Mouse (Mus musculus) duodenum, adult 2 months (tissue): ENCODE results near the gene Ang. TPM values are rescaled to one million over a fixed set of nuclear protein-coding genes. Genes with fewer than 3 reads are reported as not detected.

ENCODE experiments used
- polyA plus RNA-seq: library from polyadenylated mRNA; depleted of rRNA; stranded (reverse); fragments of >200 nt; gene quantifications from 2 replicates; pipeline ENCODE4 v1.2.3, GENCODE M21; 2012; ENCODE audit warnings: low replicate concordance; rRNA removed

Ang gene
- polyA plus RNA-seq, result 18.9 and 27.3 TPM in 2 replicates

DNA sequence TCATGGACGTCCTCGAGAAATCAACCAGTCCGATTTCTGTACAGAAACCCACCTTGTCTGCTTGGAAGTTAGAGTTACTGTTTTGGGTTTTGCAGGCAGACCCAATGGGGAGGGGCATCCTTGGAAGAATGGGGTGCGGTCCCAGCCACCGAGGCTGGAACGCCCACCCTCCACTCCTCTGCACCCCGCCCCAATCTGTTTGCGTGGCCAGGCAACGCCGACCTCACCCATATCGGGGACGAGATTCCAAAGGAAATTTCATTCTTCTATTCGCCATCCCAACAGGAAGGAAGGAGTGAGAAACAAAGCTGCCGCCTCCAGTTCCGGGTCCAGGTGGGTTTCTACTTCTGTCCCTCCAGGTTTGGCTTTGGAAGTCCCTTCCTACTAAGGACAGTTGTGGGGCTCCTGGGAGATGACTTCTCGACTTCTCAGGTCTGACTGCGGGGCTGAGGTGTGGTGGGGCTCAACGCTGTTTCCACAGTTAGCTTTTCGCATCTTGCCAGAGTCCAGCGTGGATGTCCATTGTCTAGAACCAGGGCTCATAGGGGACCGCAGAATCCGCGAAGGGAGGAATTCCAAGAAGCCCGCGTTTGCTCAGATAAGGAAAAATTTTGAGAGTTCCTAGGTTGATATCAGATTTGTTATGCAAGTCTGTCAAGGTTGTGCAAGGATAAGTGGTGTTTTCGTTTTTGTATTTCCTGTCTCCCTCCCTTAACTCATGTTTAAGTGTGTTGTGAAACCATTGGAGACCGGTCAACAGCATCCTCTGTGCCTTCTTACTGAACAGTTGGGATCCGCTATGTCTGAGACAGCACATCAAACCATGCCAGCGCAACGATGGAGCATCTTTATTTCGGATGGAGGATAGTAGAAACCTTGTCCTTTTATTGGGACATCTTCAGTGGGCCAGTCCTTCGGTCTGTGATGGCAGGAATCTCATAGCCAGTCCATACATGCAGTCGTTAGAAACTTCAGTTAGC, at the start of gene Ang, which contains the start of gene Rnase4:
Ang (plus strand) TSS at position 230 of the 980 bp plus-strand sequence.
Rnase4 (plus strand) TSS at position 157 of the 980 bp plus-strand sequence.

DNA sequence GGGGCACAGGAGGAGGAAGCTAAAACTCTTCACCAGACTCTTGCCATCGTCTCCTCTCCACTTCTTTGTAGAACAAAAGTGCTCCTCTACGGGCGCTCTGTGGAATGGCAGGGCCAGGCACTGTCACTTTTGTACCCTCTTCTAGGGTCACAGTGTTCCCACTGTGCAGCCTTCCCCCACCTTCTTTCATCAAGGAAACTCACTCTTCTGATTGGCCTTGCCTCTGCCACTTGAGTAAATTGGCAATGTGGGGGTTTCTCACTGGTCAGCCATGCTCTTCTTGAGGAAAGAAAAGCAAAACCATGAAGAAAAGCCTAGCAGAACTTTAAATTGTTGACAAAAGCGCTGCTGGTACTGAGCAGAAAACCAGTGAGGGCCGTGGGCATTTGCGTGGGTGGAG, 49.2 kb upstream of the Ang start, which contains the start of gene Rnase9:
Rnase9 (minus strand) TSS at position 101 of the 400 bp plus-strand sequence.

DNA sequence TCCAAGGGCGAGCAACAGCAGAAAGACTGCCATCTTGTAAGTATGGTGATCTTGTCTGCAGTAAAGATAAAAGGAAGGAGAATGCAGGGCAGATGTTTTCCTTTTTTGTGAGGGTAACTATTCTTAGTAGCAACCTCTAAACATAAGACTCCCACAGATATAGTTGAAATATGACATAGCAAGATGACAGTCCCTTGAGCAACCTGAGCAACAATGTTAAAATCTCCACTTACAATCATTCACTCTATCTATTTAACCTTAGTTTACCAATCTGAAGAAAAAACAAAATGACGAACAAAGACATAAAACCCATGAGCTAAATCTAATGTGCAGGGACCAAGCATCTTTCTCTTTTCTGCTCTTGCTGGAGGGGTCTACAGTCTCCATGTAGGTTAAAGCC, 40.9 kb upstream of the Ang start, which contains the start of gene Rnase11:
Rnase11 (minus strand) TSS at position 101 of the 400 bp plus-strand sequence.

DNA sequence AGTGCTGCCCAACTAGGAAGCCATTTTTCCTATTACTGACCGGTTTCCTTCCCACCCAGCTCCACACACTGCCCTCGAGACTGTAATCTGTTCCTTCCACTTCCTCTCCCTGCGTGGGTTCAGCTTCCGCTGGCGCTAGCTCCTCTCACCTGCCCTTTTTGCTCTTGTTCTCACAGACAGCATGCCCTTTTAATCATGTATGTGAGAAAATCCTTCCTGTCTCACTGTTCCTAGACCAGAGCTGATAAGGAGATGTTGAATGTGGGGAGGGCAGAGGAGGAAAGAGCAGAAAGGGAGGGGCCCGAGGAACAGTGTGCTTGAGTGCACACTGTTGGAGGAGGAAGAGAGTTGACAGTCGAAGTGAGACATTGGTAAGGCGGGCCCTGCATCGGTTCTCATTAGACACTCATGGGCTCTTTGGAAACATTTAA, 33.5 kb upstream of the Ang start, which contains the start of gene Rnase12:
Rnase12 (minus strand) TSS at position 261 of the 431 bp plus-strand sequence.

DNA sequence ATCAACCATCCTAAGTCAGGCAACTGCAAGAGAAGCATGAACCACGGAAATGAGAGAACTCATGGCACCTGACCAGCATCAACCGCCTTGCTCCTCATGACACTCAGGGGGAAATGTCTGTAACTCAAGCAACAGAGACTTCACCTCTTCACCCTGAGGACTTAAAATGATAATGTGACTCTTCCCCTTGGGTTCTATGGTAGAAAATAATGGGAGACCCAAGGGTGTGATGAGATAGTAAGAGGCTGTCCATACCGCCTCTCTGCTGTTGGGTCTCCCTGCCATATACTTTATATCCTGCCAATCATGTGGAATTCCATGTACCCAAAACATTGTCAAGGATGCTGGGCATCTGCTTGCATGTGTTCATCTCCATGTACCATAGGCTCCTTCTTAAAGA, 16.6 kb upstream of the Ang start, which contains the start of gene Olfr750:
Olfr750 (minus strand) TSS at position 101 of the 400 bp plus-strand sequence.

DNA sequence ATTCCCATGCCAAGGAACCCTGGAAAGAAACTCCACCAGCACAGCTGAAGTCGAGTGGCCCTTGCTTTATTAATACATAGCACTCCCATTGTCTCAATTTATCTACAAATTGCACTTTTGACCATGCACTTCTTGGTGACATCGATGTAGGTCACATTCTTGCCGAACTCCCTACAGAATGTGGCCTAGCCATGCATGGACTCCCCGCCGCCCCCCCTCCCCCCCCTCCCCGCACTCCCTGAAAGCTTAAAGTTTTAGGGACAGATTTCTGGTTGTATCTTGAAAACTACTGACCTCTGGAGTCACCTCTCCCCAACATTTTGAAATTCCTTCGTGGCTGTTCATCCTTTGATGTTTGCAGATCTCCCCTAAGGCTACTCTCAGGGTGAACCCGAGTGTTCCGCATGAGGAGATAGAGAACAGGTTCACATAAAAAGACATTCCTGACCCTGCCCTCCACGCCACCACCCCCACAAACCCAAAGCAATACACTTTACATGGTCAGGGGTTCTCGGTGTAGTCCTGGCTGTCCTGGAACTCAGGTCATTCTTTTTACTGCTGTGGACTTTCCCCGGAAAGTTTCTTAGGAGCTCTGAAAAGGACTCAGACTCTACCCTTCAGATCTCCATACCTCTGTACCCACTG, 23.1 kb downstream of the Ang start, which contains the start of gene Eddm3b:
Eddm3b (plus strand) TSS at position 511 of the 645 bp plus-strand sequence.

DNA sequence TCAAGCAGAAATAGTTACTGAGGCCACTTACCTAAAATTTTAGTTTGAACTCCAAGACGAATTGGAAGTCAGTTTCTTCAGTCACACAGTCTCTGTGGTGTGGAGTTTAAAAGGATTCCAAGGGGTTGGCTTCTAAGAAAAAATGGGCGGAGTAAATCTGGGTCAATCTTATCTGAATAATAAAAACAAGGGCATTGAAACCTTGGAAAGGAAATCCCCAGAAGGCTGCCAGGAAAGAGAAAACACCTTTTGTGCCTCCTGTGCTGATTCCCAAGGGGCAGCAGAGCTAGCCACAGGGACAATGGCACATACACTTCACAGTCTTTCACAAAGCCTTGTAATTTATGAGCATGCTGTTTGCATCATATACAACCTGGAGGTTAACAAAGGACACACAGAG, 55.7 kb downstream of the Ang start, which contains the start of gene Rnase1:
Rnase1 (minus strand) TSS at position 101 of the 400 bp plus-strand sequence.

Other genes with a start within 250 kb of the Ang start
- 47.0 and 78.2 TPM in 2 replicates for gene Tep1, start 220.6 kb upstream of the Ang start, polyA plus RNA-seq
- 1.1 and 1.4 TPM in 2 replicates for gene Klhl33, start 193.6 kb upstream of the Ang start, polyA plus RNA-seq
- 59.8 and 114 TPM in 2 replicates for gene Osgep, start 166.3 kb upstream of the Ang start, polyA plus RNA-seq
- 9.8 and 11.7 TPM in 2 replicates for gene Apex1, start 166.2 kb upstream of the Ang start, polyA plus RNA-seq
- gene Pip4p1, start 160.3 kb upstream of the Ang start, polyA plus RNA-seq, result 51.5 and 99.7 TPM in 2 replicates
- gene Pnp, start 160.1 kb upstream of the Ang start, polyA plus RNA-seq, result 36.3 and 64.3 TPM in 2 replicates
- 8.9 TPM in 1 of 2 replicates, not detected in the other for gene Gm49342, start 146.6 kb upstream of the Ang start, polyA plus RNA-seq
- gene Pnp2, start 135.2 kb upstream of the Ang start, polyA plus RNA-seq, result 22.4 and 57.7 TPM in 2 replicates
- not detected in 2 replicates for gene Rnase10, start 83.4 kb upstream of the Ang start, polyA plus RNA-seq
- not detected in 2 replicates for gene Rnase9, start 49.3 kb upstream of the Ang start, polyA plus RNA-seq
- gene Rnase11, start 41.0 kb upstream of the Ang start, polyA plus RNA-seq, result not detected in 2 replicates
- gene Rnase12, start 33.5 kb upstream of the Ang start, polyA plus RNA-seq, result 0.21 TPM in 1 of 2 replicates, not detected in the other
- 0.09 TPM in 1 of 2 replicates, not detected in the other for gene Olfr750, start 16.7 kb upstream of the Ang start, polyA plus RNA-seq
- 73.0 and 83.3 TPM in 2 replicates for gene Rnase4, start 73 bp upstream of the Ang start, polyA plus RNA-seq
- gene Eddm3b, start 23.3 kb downstream of the Ang start, polyA plus RNA-seq, result not detected in 2 replicates
- gene Rnase6, start 32.8 kb downstream of the Ang start, polyA plus RNA-seq, result 4.8 and 5.2 TPM in 2 replicates
- 35.3 and 1,063 TPM in 2 replicates for gene Rnase1, start 55.6 kb downstream of the Ang start, polyA plus RNA-seq
- gene Rnase2b, start 71.1 kb downstream of the Ang start, polyA plus RNA-seq, result not detected in 2 replicates
- gene Ang2, start 108.0 kb downstream of the Ang start, polyA plus RNA-seq, result not detected in 2 replicates
- gene Ear14, start 112.2 kb downstream of the Ang start, polyA plus RNA-seq, result not detected in 2 replicates
- gene Rnase2a, start 165.0 kb downstream of the Ang start, polyA plus RNA-seq, result 0.46 TPM in 1 of 2 replicates, not detected in the other